Mouse (Mus musculus) olfactory bulb, adult 2 months (tissue): ENCODE measurements around the gene Lrba. TPM values are rescaled to one million over a fixed set of nuclear protein-coding genes. Genes with fewer than 3 reads are reported as not detected.

Experiments
- H3K27ac ChIP-seq: fragments of 200-500 bp; 2 replicates; pipeline ENCODE4 v1.5.1; 2012; ENCODE audit warnings: low read depth, low read length; ENCODE audit not compliant: insufficient read depth
- H3K4me1 ChIP-seq: fragments of 200-500 bp; 2 replicates; pipeline ENCODE4 v1.6.1; 2012; ENCODE audit warnings: low read length; ENCODE audit not compliant: control insufficient read depth, insufficient read depth
- H3K4me3 ChIP-seq: fragments of 200-500 bp; 2 replicates; pipeline ENCODE4 v1.5.1; 2012; ENCODE audit warnings: mild to moderate bottlenecking, low read depth, low read length, moderate library complexity; ENCODE audit not compliant: insufficient read depth
- CTCF ChIP-seq: fragments of 200-500 bp; IDR thresholded peaks from 2 replicates; pipeline ENCODE4 v1.5.1; 2012; ENCODE audit warnings: low read depth, mild to moderate bottlenecking, low read length, moderate library complexity; ENCODE audit not compliant: insufficient read depth
- POLR2A ChIP-seq: fragments of 200-500 bp; IDR thresholded peaks from 2 replicates; pipeline ENCODE4 v1.6.1; 2012; ENCODE audit warnings: mild to moderate bottlenecking, low read depth, low read length, moderate library complexity; ENCODE audit not compliant: insufficient read depth
- WGBS: fragments of 180-500 bp; shearing (Covaris S2); methylation state at CpG from one replicate; pipeline ENCODE4 v1.1.7; 2018; 5-methylcytosine and 5-hydroxymethylcytosine counted together
- polyA plus RNA-seq: library from polyadenylated mRNA; stranded (reverse); fragments of >200 nt; gene quantifications from 2 replicates; pipeline ENCODE4 v1.2.4, GENCODE M21; 2012; ENCODE audit warnings: low replicate concordance; ENCODE audit not compliant: missing spikeins, insufficient read depth, insufficient read length

The Lrba gene
- polyA plus RNA-seq, 1 experiment: not detected

DNA sequence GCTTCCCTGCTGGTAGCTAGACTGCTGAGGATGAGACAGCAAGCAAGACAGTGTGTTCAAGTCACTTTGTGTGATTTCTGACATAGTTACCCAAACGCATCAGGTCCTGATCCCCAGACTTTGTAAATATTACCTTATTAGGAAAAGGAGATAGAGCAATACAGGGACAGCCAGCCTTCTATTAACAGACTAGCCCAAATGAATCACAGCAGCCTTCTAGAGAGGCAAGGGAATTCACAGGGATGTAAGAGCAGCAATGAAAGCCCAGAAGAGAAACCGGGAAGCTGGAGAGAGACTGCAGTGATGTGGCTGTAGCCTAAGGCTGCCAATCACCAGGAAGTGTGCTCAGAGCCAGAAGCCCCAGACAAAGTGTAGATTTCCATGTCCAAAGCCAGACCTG is 585.2 kb downstream of the Lrba start:
- TF ChIP-seq CTCF: no peak
- no peak for TF ChIP-seq POLR2A
- Histone ChIP-seq H3K4me1 (peaks cover 19% of the 10 kb centered on the region), H3K27ac (peak overlapping the region; percentile 42; the same call in 1 of the 2 replicates), H3K4me3 (no peak overlapping the region)
- WGBS: 29% methylated on average over 2 of the region's 2 CpGs

- 42% methylated on average over 5 of the region's 5 CpGs for WGBS
- TF ChIP-seq POLR2A (no peak), CTCF (no peak)
- Histone ChIP-seq H3K4me3 (no peak overlapping the region), H3K4me1 (peaks cover 19% of the 10 kb centered on the region), H3K27ac (peak overlapping the region; percentile 35)
Observed at GRCm38 (mm10) chr3:86810908-86811307, 586.4 kb downstream of the Lrba start.

DNA sequence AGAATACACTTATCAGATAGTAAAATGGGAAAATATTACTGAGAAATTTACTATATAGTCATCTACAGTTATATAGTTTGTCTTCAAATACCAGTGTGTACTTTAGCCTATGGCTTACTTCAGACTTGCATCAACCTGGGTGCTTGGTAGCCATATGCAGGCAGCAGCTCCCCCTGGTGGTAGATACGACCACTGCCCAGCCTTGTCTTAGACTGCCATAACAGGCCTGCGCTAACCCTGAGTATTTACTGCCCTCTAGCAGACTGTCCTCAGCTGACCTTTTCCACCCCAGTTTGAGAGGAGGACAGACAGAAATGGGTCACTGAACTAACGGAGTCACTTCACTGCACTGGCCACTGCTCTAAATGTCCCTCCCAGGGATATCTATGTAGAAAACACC is 588.2 kb downstream of the Lrba start:
- Histone ChIP-seq H3K27ac (peak overlapping the region; percentile 15; the same call in 1 of the 2 replicates), H3K4me3 (no peak overlapping the region), H3K4me1 (peaks cover 19% of the 10 kb centered on the region)
- TF ChIP-seq CTCF: peak; percentile 45; the same call in 1 of the 2 replicates
- TF ChIP-seq POLR2A: no peak
- 23% methylated on average over 3 of the region's 3 CpGs for WGBS

DNA sequence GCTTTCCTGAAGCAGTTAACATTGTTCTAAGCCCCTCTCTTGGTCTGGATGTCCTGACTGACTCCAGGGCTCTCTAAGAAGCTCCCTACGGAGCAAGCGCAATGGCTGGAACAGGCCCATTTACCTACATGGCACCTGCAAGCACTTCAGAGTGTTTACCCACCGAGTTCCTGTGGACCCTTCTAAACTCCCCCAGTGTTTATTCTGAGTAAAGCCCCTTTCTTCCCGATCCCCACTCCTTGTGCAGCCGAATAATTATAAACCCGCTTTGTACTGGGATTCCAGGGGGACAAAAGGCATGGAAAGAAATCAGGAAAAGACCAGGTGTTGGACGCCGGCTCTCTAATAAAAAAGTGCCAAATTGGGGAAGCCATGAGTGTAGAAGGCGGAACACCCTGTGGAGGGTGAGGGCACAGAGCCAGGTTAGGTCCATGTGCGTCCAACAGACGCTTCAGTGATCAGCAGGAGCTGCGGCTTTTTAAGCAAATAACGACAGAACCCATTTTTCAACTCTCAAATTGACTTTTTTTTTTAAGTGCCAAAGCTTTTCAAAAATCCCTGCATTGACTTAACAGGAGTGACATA is 593.6 kb downstream of the Lrba start:
- H3K4me3 ChIP-seq: no peak overlapping the region
- 56% methylated on average over 13 of the region's 13 CpGs for WGBS
- peaks cover 25% of the 10 kb centered on the region for H3K4me1 ChIP-seq
- no peak overlapping the region for H3K27ac ChIP-seq
- no peak for TF ChIP-seq POLR2A

DNA sequence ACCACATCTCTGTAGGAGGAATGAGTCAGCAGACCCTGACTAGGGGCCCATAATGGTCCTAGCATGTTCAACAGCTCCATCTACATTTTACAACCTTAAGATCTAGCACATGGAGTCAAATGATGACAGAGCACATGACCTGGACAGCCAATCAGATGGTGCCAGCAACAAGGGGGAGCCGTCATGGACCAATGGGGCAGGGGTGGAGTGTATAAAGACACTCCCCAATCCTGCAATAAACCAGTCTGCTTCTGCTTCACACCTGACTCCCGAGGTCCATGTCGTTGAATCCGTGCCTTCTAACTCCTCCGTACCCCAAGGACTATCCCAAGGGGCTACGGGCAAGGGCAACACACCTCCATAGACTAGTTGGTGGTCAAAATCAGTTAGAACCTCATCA is 594.9 kb downstream of the Lrba start:
- H3K4me1 ChIP-seq: peaks cover 25% of the 10 kb centered on the region
- 98% methylated on average over 6 of the region's 6 CpGs for WGBS

DNA sequence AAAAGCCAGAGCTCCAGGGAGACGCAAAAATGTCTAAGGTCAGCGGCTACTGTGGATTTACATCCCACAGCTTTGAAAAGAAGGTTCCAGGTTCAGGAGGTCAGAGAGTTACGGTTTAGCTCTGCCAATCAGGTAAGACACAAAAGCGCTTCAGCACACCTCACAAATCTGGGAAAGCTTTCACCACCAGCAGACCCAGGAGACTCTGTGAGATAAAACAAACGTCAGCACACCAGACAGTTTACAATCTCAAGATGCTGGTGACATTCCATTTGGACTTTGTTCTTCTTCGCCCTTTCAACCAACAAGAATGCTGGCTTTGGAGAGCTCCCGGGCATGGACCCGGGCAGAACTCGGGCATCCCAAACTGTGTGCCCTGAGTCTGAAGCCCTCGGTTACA is 595.9 kb downstream of the Lrba start:
- WGBS: 81% methylated on average over 10 of the region's 10 CpGs
- Histone ChIP-seq H3K4me1 (peaks cover 22% of the 10 kb centered on the region), H3K4me3 (no peak overlapping the region), H3K27ac (no peak overlapping the region)
- no peak for TF ChIP-seq CTCF
- no peak for TF ChIP-seq POLR2A

More for the DNA sequence above, 594.9 kb downstream of the Lrba start:
- TF ChIP-seq CTCF: no peak
- TF ChIP-seq POLR2A: no peak
- Histone ChIP-seq H3K27ac (no peak overlapping the region), H3K4me3 (no peak overlapping the region)

DNA sequence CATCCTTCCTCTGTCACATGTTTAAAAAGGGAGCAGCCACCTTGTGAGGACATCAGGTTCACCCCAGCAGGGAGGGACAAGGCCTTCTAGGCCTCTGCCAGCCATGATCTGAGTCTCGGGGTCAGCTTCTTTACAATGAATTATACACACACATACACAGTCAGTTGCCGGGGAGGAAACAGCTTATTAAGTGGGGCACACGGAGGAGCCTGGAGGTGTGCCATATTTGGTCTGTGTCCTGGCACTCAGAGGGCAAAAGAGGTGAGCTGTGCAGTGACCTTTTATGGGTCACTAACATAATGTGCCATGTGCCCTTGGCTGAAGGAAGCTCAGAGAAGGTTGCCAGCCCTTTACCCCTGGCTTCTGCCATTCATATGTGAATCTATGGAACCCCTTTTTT is 596.9 kb downstream of the Lrba start:
- Histone ChIP-seq H3K4me3 (no peak overlapping the region), H3K4me1 (peaks cover 22% of the 10 kb centered on the region), H3K27ac (no peak overlapping the region)
- 21% methylated on average over 3 of the region's 3 CpGs for WGBS
- TF ChIP-seq CTCF (no peak), POLR2A (no peak)

DNA sequence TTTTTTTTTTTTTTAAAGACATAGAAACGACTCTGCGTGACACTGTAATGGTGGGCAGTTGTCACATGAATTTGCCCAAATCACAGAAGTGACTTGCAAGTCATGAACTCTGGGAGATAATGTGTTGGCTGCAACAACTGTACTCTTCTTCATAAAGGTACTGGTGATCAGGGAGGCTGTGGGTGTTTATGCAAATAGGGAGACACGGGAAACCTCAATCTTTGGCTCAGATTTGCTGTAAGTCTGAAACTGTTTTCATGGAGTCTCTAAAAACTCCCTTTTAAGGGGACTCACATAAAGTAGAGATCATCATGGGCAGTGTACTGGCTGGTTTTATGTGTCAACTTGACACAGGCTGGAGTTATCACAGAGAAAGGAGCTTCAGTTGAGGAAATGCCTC is 603.0 kb downstream of the Lrba start:
- 81% methylated on average over 3 of the region's 3 CpGs for WGBS
- Histone ChIP-seq H3K4me3 (no peak overlapping the region), H3K4me1 (peaks cover 18% of the 10 kb centered on the region), H3K27ac (no peak overlapping the region)
- no peak for TF ChIP-seq POLR2A
- TF ChIP-seq CTCF: no peak

DNA sequence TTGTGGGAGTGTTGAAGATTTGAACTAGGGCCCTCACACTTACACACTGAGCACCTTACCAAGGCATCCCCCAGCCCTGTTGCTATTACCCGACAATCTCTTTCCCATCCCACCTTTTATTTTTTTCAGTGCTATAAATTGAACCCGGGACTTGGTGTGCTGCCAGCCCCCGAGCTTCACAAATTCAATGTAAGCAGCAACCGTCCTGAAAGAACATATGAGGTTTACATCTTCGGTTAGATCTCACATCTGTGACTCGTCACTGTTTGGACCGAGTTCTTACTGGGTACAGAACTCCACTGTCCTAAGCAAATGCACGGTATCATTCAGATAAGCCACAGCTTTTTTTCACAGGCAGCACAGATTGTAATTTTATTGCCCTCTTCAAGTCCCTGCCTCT is 607.6 kb downstream of the Lrba start:
- no peak overlapping the region for H3K4me3 ChIP-seq
- H3K27ac ChIP-seq: peak overlapping the region; percentile 94
- H3K4me1 ChIP-seq: peaks cover 19% of the 10 kb centered on the region
- 18% methylated on average over 8 of the region's 8 CpGs for WGBS
- TF ChIP-seq CTCF: no peak
- no peak for TF ChIP-seq POLR2A

Other genes starting within 250 kb of the Lrba start
- not detected in 2 replicates for gene Prss48, start 222.2 kb upstream of the Lrba start, polyA plus RNA-seq
- gene Rps3a1, start 82.0 kb upstream of the Lrba start, polyA plus RNA-seq: 790 and 1,303 TPM in 2 replicates